Mouse (Mus musculus) embryonic facial prominence, embryonic 13.5 days (tissue): Measurements from ENCODE around the gene Cpm. TPM values are rescaled to one million over a fixed set of nuclear protein-coding genes. Genes with fewer than 3 reads are reported as not detected.

ENCODE experiments used
- ATAC-seq: fragments of 200-750 bp; cut with Nextera tagmentation; 2 replicates; pipeline ENCODE4 v1.8.0; 2017; ENCODE audit warnings: low read depth; ENCODE audit not compliant: insufficient number of reproducible peaks, insufficient read depth, low FRiP score, low TSS enrichment
- H3K27ac ChIP-seq: fragments of 300-500 bp; sonication (generic); 2 replicates; pipeline ENCODE4 v1.5.1; 2015; ENCODE audit warnings: moderate library complexity, mild to moderate bottlenecking, inconsistent platforms
- H3K27me3 ChIP-seq: fragments of 300-500 bp; sonication (generic); 2 replicates; pipeline ENCODE4 v1.6.1; 2015; ENCODE audit warnings: mild to moderate bottlenecking, inconsistent platforms
- H3K36me3 ChIP-seq: fragments of 300-500 bp; sonication (generic); 2 replicates; pipeline ENCODE4 v1.6.1; 2015; ENCODE audit warnings: mild to moderate bottlenecking, inconsistent platforms
- H3K4me1 ChIP-seq: fragments of 300-500 bp; sonication (generic); 2 replicates; pipeline ENCODE4 v1.6.1; 2015; ENCODE audit warnings: inconsistent platforms
- H3K4me2 ChIP-seq: fragments of 300-500 bp; sonication (generic); 2 replicates; pipeline ENCODE4 v1.6.1; 2015; ENCODE audit warnings: moderate library complexity, mild to moderate bottlenecking, inconsistent platforms
- H3K4me3 ChIP-seq: fragments of 300-500 bp; sonication (generic); 2 replicates; pipeline ENCODE4 v1.5.1; 2015; ENCODE audit warnings: mild to moderate bottlenecking, inconsistent platforms
- H3K9ac ChIP-seq: fragments of 300-500 bp; sonication (generic); 2 replicates; pipeline ENCODE4 v1.6.1; 2015; ENCODE audit warnings: mild to moderate bottlenecking, inconsistent platforms
- H3K9me3 ChIP-seq: fragments of 300-500 bp; sonication (generic); 2 replicates; pipeline ENCODE4 v1.6.1; 2016; ENCODE audit warnings: inconsistent platforms
- WGBS: fragments of 180-500 bp; shearing (Covaris S2); methylation state at CpG from one replicate; pipeline ENCODE4 v1.1.7; 2015; ENCODE audit warnings: mixed read lengths; 5-methylcytosine and 5-hydroxymethylcytosine counted together
- polyA plus RNA-seq: library from polyadenylated mRNA; unstranded; fragments of >200 nt; fragmentation: Nextera tagmentation; extraction: Ambion mirVana; gene quantifications from 2 replicates; pipeline ENCODE4 v1.2.1, GENCODE M21; 2015

Gene Cpm
- polyA plus RNA-seq, 1 experiment from 2014 or later, result 25.6 TPM

DNA sequence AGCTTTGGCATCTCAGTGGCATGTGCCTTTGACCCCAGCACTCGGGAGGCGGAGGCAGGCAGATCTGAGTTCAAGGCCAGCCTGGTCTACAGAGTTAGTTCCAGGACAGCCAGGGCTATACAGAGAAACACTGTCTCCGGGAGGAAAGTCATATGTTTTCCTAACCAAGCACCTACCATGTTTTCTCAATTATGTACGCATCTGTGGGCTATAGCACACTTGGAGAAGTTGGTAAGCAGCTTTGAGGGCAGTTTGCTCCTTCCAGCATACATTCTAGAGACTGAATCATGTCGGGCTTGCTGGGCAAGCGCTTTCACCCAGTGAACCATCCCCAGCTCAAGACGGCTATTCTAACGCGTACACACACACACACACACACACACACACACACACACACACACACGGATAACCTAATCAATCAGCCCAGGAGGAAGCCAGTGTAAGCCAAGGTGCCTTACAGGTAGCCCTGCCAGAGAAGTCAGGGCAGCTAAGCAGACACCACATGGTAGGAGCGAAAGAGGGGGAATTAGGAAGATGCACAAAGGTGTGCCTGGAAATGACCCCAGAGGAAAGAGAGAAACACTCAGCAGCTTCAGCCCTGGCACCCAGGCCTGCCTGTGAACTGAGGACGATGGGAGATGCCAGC lies 51.7 kb downstream of the Cpm start:
- no peaks in the 10 kb centered on the region for H3K36me3 ChIP-seq
- H3K27me3 ChIP-seq, result no peaks in the 10 kb centered on the region
- WGBS, result 82% methylated on average over 12 of the region's 12 CpGs
- peaks cover 8% of the 10 kb centered on the region for H3K4me1 ChIP-seq
- no peaks in the 10 kb centered on the region for H3K9me3 ChIP-seq
- H3K4me2 ChIP-seq, result no peak overlapping the region
- H3K9ac ChIP-seq, result no peak overlapping the region
- no peak overlapping the region for H3K4me3 ChIP-seq
- ATAC-seq, result no peak
- no peak overlapping the region for H3K27ac ChIP-seq

DNA sequence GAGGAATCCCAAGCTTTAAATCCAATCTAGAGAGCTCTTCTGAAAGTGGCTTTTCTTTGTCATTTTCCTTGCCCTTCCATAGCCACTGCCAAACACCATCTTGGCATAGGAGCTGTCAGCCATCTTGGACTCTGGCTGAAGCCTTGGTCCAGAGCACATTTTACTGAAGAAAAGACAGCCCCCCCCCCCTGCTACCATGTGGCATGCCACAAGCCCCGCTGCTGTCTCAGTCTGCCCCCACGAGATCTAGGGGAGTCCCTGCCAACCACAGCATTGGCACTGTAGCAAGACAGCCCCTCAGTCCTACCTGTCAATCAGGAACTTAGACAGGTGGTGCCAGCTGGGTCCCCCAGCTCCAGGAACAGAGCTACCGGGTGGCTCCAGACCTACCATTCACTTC lies 52.2 kb downstream of the Cpm start:
- Histone ChIP-seq H3K9me3 (no peaks in the 10 kb centered on the region), H3K4me3 (no peak overlapping the region), H3K4me2 (no peak overlapping the region), H3K4me1 (peaks cover 3% of the 10 kb centered on the region; the same call in 1 of the 2 replicates), H3K27ac (no peak overlapping the region), H3K36me3 (no peaks in the 10 kb centered on the region), H3K27me3 (no peaks in the 10 kb centered on the region), H3K9ac (no peak overlapping the region)
- ATAC-seq, result no peak
- WGBS, result 90% methylated on average over 3 of the region's 3 CpGs

DNA sequence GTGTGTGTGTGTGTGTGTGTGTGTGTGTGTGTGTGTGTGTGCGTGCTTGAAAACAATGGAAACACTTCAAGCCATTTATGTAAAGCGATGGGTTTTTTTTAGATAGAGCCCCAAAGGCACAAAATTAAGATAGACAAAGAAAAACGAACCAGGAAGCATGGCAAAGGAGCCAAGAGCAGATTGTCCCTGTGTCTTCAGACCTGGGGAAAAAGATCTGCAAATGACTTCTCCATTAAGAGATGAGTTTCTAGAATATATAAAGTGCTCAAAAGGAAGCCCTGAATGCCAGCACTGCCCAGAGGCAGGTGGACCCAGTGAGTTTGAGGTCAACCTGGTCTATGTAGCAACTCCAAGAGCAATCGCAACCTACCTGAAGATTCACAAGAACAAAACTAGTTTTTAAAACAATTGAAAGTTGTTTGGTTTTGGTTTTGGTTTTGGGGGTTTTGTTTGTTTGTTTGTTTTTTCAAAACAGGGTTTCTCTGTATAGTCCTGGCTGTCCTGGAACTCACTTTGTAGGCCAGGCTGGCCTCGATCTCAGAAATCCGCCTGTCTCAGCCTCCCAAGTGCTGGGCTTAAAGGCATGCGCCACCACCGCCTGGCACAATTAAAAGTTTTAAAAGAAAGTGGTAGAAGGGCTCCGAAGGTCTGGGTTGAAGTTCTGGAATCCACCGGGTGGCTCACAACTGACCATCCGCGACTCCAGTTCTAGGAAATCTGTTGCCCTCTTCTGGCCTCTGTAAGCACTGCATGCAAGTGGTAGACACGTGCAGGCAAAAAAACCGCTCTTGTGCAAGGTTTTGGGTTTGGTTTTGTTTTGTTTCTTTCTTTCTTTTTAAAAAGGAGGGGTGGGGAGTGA lies 52.9 kb downstream of the Cpm start:
- Histone ChIP-seq H3K27ac (no peak overlapping the region), H3K9ac (no peak overlapping the region), H3K36me3 (no peaks in the 10 kb centered on the region), H3K4me1 (no peaks in the 10 kb centered on the region), H3K4me2 (no peak overlapping the region), H3K9me3 (no peaks in the 10 kb centered on the region), H3K4me3 (no peak overlapping the region), H3K27me3 (no peaks in the 10 kb centered on the region)
- no peak for ATAC-seq
- WGBS, result 72% methylated on average over 14 of the region's 14 CpGs

DNA sequence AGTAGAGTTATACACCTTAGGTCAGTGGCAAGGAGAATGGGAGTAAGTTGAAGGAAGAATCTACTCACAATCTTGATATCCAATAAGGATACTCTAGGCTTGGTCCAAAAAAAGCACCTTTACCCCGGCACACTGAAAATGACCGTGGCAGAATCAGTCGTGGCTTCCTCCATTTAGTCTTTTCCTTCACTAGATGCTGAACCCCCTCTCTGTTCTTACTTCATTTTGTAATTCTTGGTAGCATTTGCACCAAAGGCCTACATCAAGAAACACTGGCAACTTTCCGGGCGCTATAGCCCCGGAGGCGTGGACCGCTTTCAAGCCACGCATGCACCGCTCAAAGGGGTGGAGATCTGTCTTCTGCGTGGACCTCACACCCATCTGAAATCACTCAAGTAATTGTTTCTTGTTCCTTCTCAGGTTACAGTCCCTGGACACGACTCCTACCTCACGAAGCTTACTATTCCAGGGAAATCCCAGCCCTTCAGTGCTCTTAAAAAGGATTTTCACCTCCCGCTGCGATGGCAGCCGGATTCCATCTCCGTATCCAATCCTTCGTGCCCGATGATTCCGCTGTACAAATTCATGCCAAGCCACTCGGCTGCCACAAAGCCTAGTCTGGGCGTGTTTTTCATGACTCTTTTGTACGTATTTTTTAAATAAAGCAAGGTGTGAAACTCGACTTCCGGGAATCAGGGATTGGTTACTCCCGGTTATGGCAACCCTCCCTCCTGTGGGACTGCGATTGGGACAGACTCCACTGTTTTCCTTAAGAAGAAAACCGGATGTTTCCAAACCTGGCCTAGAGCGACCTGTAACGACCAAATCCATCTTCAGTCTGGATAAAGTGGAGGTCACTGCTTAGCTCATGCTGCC lies 53.8 kb downstream of the Cpm start:
- ATAC-seq, result no peak
- H3K9ac ChIP-seq, result no peak overlapping the region

DNA sequence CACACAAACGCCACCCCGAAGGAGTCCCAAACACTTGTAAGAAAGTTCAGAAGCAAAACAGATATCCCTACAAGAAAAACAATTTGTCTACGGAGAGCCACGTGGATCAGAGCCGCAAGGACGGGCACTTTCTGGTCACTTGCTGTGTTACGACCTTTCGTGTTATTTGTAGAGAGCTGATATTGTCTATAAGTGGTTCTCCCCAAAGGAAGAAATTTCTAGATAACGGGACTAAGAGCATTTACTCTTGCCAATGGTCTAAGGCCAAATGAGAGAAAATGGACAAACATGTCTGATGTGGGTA lies 54.4 kb downstream of the Cpm start:
- Histone ChIP-seq H3K36me3 (peaks cover 10% of the 10 kb centered on the region), H3K4me1 (no peaks in the 10 kb centered on the region), H3K27ac (no peak overlapping the region), H3K9me3 (no peaks in the 10 kb centered on the region), H3K9ac (no peak overlapping the region), H3K27me3 (no peaks in the 10 kb centered on the region), H3K4me3 (no peak overlapping the region), H3K4me2 (no peak overlapping the region)
- no peak for ATAC-seq
- WGBS, result 95% methylated on average over 9 of the region's 9 CpGs

More for the DNA sequence above, 53.8 kb downstream of the Cpm start:
- H3K27me3 ChIP-seq, result no peaks in the 10 kb centered on the region
- WGBS, result 59% methylated on average over 30 of the region's 30 CpGs
- H3K36me3 ChIP-seq, result peaks cover 4% of the 10 kb centered on the region
- H3K4me1 ChIP-seq, result no peaks in the 10 kb centered on the region
- no peaks in the 10 kb centered on the region for H3K9me3 ChIP-seq
- no peak overlapping the region for H3K4me3 ChIP-seq
- H3K4me2 ChIP-seq, result 0 out of 2 replicates have a peak overlapping the region, but pooled peaks have one; percentile 3
- no peak overlapping the region for H3K27ac ChIP-seq

GRCm38 (mm10) chr10:117684298-117685170 lies 55.2 kb downstream of the Cpm start:
- ATAC-seq, result no peak
- 88% methylated on average over 19 of the region's 19 CpGs for WGBS
- Histone ChIP-seq H3K4me2 (no peak overlapping the region), H3K27me3 (no peaks in the 10 kb centered on the region), H3K4me3 (no peak overlapping the region), H3K9me3 (no peaks in the 10 kb centered on the region), H3K4me1 (no peaks in the 10 kb centered on the region), H3K9ac (no peak overlapping the region), H3K27ac (no peak overlapping the region), H3K36me3 (peaks cover 18% of the 10 kb centered on the region)

DNA sequence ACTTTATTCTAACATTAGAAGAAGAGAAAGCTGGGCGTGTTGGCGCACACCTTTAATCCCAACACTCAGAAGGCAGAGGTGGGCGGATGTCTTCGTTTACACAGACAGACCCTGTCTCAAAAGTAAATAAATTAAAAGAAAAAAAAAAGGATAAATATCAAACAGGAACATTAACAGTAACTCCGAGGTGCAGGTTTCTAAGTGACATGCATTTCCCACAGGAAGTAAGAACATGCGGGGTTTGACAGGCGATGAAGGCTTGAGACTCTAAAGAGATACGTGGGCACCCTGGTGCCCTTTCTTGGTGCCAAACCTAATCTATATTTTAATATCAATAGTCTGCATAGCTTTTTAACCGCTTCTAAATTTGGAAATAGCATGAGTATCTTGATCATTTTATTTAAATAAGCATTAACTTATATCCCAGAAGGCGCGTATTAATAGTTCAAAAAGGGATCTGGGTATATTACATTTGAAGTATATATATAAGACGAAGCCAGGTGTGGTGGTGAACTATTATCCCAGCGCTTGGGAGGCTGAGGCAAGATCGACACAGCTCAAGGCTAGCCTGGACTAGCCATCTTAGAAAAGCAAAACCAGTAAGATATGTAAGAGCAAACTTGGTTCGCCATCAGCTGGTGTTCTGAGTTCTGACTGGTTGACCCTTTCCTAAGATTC lies 56.0 kb downstream of the Cpm start:
- Histone ChIP-seq H3K9ac (no peak overlapping the region), H3K4me3 (no peak overlapping the region), H3K27ac (no peak overlapping the region), H3K9me3 (no peaks in the 10 kb centered on the region), H3K4me2 (no peak overlapping the region), H3K36me3 (peaks cover 25% of the 10 kb centered on the region), H3K27me3 (no peaks in the 10 kb centered on the region), H3K4me1 (no peaks in the 10 kb centered on the region)
- WGBS, result 92% methylated on average over 15 of the region's 15 CpGs
- ATAC-seq, result no peak

DNA sequence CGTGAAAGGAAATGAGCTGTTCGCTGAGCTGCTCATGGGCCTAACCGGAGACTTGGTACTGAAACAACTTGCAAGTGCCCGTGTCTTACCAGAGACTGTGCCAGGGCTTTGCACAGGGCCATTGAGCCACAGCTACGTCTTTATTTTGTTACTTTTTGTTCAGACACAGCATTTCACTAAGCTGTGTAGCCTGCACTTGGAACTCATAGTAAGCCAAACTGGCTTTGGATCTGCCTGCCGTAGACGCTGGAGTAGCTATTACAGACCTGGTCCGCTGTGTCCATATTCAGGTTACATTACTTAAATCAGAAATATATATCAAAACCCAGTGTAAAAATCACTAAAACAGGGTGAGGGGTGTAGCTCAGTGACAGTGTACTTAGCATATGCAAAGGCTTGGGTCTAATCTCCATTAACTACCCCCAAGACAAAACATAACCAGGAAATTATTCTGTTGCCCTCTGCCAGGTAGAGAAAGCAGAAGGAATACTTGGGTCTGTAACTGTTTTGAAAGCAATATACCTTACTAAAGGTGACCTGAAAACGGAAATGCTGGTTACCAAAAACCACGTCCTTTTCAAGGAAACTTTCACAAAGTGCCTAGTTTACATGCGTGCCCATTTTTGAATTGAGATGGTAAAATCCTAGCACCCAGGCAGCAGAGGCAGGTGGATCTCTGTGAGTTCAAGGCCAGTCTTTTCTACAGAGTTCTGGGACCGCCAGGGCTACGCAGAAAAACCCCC lies 56.7 kb downstream of the Cpm start:
- no peaks in the 10 kb centered on the region for H3K27me3 ChIP-seq
- H3K27ac ChIP-seq, result no peak overlapping the region
- no peaks in the 10 kb centered on the region for H3K4me1 ChIP-seq
- ATAC-seq, result no peak
- H3K9me3 ChIP-seq, result no peaks in the 10 kb centered on the region
- H3K4me2 ChIP-seq, result no peak overlapping the region
- H3K9ac ChIP-seq, result no peak overlapping the region
- peaks cover 31% of the 10 kb centered on the region for H3K36me3 ChIP-seq
- 91% methylated on average over 13 of the region's 13 CpGs for WGBS
- H3K4me3 ChIP-seq, result no peak overlapping the region

DNA sequence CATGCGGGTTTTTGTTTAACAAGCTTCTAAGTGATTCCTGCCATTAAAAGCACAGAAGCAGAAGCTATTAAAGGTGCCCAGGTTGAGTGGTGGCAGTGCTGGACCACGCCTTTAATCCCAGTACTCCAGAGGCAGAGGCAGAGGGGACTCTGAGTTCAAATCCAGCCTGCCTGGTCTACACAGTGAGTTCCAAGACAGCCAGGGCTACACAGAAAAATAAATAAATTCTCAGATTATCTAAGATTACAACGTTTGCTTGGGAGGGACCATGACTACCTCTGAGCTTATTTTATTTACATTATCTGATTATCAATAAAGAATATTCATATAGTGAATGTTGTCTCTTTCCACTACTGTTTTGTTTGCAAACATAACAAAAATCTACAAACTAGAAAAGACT lies 57.7 kb downstream of the Cpm start:
- no peaks in the 10 kb centered on the region for H3K9me3 ChIP-seq
- no peak overlapping the region for H3K27ac ChIP-seq
- no peak overlapping the region for H3K4me3 ChIP-seq
- no peak overlapping the region for H3K9ac ChIP-seq
- no peaks in the 10 kb centered on the region for H3K4me1 ChIP-seq
- peaks cover 39% of the 10 kb centered on the region for H3K36me3 ChIP-seq
- H3K27me3 ChIP-seq, result no peaks in the 10 kb centered on the region
- no peak overlapping the region for H3K4me2 ChIP-seq
- no peak for ATAC-seq
- 83% methylated on average over 3 of the region's 3 CpGs for WGBS

- Histone ChIP-seq H3K9ac (no peak overlapping the region), H3K4me3 (no peak overlapping the region), H3K9me3 (no peaks in the 10 kb centered on the region), H3K27ac (no peak overlapping the region), H3K4me2 (no peak overlapping the region), H3K27me3 (no peaks in the 10 kb centered on the region), H3K4me1 (no peaks in the 10 kb centered on the region), H3K36me3 (peaks cover 45% of the 10 kb centered on the region)
- 90% methylated on average over 7 of the region's 7 CpGs for WGBS
- no peak for ATAC-seq
Measured at GRCm38 (mm10) chr10:117687577-117687976, 58.3 kb downstream of the Cpm start.
